Mouse (Mus musculus): Measurements from ENCODE around the gene Gm45521. TPM values are rescaled to one million over a fixed set of nuclear protein-coding genes. Genes with fewer than 3 reads are reported as not detected.
A peak's percentile ranks its signal among the peaks of the same experiment; 100 is the strongest.

The Gm45521 gene
- total RNA-seq, 1 experiment = 1.0 TPM

DNA sequence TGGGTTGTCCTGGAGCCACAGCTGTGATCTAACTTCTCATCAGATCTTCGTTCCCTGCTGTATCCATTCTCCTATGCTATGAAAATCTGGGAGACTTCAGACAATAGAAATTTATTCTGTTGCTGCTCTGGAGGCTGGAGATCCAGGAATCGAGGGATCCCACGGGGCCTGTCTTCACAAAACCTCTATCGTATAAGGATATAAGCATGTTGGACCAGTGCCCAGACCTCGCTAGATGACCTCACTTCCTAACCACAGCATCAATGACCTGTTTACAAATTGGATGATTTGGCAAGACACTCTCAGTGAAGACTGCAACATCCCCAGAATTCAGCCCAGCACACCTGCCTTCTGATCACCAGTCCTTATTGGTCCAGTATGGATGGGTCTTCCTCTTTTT is 4.6 kb downstream of the Gm45521 start:
- Histone ChIP-seq H3K27ac (ENCODE audit: insufficient read depth, low read depth, low read length, poor library complexity, severe bottlenecking) (no peak overlapping the region), H3K4me1 (ENCODE audit: control insufficient read depth in 2 of 2, insufficient read depth in 2 of 2, low read length in 2 of 2, poor library complexity in 1 of 2) (peaks cover 0 to 17% of the 10 kb centered on the region in 2 experiments; a peak in 1 of 4 replicates), H3K4me3 (ENCODE audit: insufficient read depth in 1 of 2, low read depth in 1 of 2, low read length in 2 of 2, poor library complexity in 1 of 2, severe bottlenecking in 1 of 2) (no peak overlapping the region), H3K9ac (ENCODE audit: insufficient read depth, low read depth, low read length, poor library complexity, severe bottlenecking) (no peak overlapping the region), H3K9me3 (ENCODE audit: control insufficient read depth, insufficient read depth, low read depth, low read length) (no peaks in the 10 kb centered on the region), H3K36me3 (ENCODE audit: control insufficient read depth, insufficient read depth, low read length, poor library complexity, severe bottlenecking) (no peaks in the 10 kb centered on the region)
- no peak for DNase-seq (ENCODE audit: low read depth, low spot score)
- in situ Hi-C loops (cut with MboI; ENCODE audit: low sequenced_read_pairs in 2 of 2, unreplicated experiment in 2 of 2) = loop anchor here (10.0 to 25.0 kb wide), 2 partner anchors 376 to 383 kb away; no protein-coding TSS in a partner anchor
- no peak for TF ChIP-seq ZC3H11A (IDR thresholded peaks at IDR 0.05; ENCODE audit: borderline replicate concordance, low read depth, low read length)
- TF ChIP-seq CHD2 (IDR thresholded peaks at IDR 0.05; ENCODE audit: low read depth, low read length) = no peak
- TF ChIP-seq ZNF384 (IDR thresholded peaks at IDR 0.05; ENCODE audit: low read depth, low read length) = no peak
- no peak for TF ChIP-seq MAFK (IDR thresholded peaks at IDR 0.05; ENCODE audit: insufficient read depth, low read depth, low read length)
- TF ChIP-seq HCFC1 (IDR thresholded peaks at IDR 0.05; ENCODE audit: borderline replicate concordance, insufficient read depth, low read length) = no peak

DNA sequence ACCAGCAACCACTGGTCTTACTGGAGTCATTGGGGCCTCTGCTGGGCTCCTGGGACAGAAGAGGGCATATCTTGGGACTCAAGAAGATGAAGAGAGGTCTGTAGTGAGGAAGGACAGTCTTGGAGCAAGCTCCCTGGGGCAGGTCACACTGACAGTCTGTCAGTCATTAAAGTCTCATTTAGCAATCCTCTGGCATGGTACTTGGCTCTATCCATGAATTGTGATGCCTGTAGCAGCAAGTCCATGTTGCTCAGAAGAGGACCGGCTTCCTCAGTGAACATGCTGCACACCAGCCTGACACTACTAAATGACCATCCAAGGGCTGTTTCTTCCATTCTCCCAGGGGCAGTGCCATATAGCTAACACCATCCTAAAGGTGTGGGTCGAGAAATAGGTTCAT is 5.5 kb downstream of the Gm45521 start:
- H3K27ac ChIP-seq (ENCODE audit: insufficient read depth, low read depth, low read length, poor library complexity, severe bottlenecking) = no peak overlapping the region
- DNase-seq (ENCODE audit: low read depth, low spot score) = no peak
- no peak for TF ChIP-seq ZC3H11A (IDR thresholded peaks at IDR 0.05; ENCODE audit: borderline replicate concordance, low read depth, low read length)
- no peak for TF ChIP-seq CHD2 (IDR thresholded peaks at IDR 0.05; ENCODE audit: low read depth, low read length)
- TF ChIP-seq HCFC1 (IDR thresholded peaks at IDR 0.05; ENCODE audit: borderline replicate concordance, insufficient read depth, low read length) = no peak
- no peak for TF ChIP-seq MAFK (IDR thresholded peaks at IDR 0.05; ENCODE audit: insufficient read depth, low read depth, low read length)
- TF ChIP-seq ZNF384 (IDR thresholded peaks at IDR 0.05; ENCODE audit: low read depth, low read length) = no peak
- in situ Hi-C loops (cut with MboI; ENCODE audit: low sequenced_read_pairs in 2 of 2, unreplicated experiment in 2 of 2) = loop anchor here (10.0 to 25.0 kb wide), 2 partner anchors 375 to 382 kb away; no protein-coding TSS in a partner anchor
- H3K9me3 ChIP-seq (ENCODE audit: control insufficient read depth, insufficient read depth, low read depth, low read length) = no peaks in the 10 kb centered on the region
- H3K4me3 ChIP-seq (ENCODE audit: insufficient read depth in 1 of 2, low read depth in 1 of 2, low read length in 2 of 2, poor library complexity in 1 of 2, severe bottlenecking in 1 of 2) = no peak overlapping the region
- no peak overlapping the region for H3K9ac ChIP-seq (ENCODE audit: insufficient read depth, low read depth, low read length, poor library complexity, severe bottlenecking)
- H3K36me3 ChIP-seq (ENCODE audit: control insufficient read depth, insufficient read depth, low read length, poor library complexity, severe bottlenecking) = no peaks in the 10 kb centered on the region
- H3K4me1 ChIP-seq (ENCODE audit: control insufficient read depth in 2 of 2, insufficient read depth in 2 of 2, low read length in 2 of 2, poor library complexity in 1 of 2) = peaks cover 0 to 15% of the 10 kb centered on the region in 2 experiments; a peak in 1 of 4 replicates

DNA sequence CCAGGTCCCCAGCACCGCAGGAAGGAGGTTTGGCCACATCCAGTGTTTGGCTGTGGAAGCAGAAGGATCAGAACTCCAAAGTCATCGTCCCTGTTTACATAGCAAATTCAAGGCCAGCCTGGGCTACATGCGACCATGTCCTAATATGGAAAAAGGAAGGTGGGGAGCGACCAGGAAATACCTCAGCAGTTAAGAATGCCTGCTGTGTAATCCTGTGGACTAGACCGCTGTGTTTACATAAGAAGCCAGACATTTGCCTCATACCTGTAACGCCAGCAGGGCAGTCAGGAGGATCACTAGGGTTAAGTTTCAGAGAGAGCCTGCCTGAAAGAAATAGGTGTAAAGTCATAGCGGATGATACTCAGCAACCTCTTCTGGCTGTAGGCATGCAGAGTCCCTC is 6.1 kb downstream of the Gm45521 start:
- H3K4me3 ChIP-seq (ENCODE audit: insufficient read depth in 1 of 2, low read depth in 1 of 2, low read length in 2 of 2, poor library complexity in 1 of 2, severe bottlenecking in 1 of 2) = no peak overlapping the region
- H3K4me1 ChIP-seq (ENCODE audit: control insufficient read depth in 2 of 2, insufficient read depth in 2 of 2, low read length in 2 of 2, poor library complexity in 1 of 2) = peaks cover 0 to 13% of the 10 kb centered on the region in 2 experiments; a peak in 1 of 4 replicates
- H3K9me3 ChIP-seq (ENCODE audit: control insufficient read depth, insufficient read depth, low read depth, low read length) = no peaks in the 10 kb centered on the region
- DNase-seq (ENCODE audit: low read depth, low spot score) = no peak
- no peak overlapping the region for H3K27ac ChIP-seq (ENCODE audit: insufficient read depth, low read depth, low read length, poor library complexity, severe bottlenecking)
- H3K9ac ChIP-seq (ENCODE audit: insufficient read depth, low read depth, low read length, poor library complexity, severe bottlenecking) = 0 out of 2 replicates have a peak overlapping the region, but pooled peaks have one; percentile 27
- H3K36me3 ChIP-seq (ENCODE audit: control insufficient read depth, insufficient read depth, low read length, poor library complexity, severe bottlenecking) = no peaks in the 10 kb centered on the region
- in situ Hi-C loops (cut with MboI; ENCODE audit: low sequenced_read_pairs in 2 of 2, unreplicated experiment in 2 of 2) = loop anchor here (10.0 to 25.0 kb wide), 2 partner anchors 374 to 382 kb away; no protein-coding TSS in a partner anchor
- TF ChIP-seq MAFK (IDR thresholded peaks at IDR 0.05; ENCODE audit: insufficient read depth, low read depth, low read length) (no peak), ZNF384 (IDR thresholded peaks at IDR 0.05; ENCODE audit: low read depth, low read length) (no peak)

DNA sequence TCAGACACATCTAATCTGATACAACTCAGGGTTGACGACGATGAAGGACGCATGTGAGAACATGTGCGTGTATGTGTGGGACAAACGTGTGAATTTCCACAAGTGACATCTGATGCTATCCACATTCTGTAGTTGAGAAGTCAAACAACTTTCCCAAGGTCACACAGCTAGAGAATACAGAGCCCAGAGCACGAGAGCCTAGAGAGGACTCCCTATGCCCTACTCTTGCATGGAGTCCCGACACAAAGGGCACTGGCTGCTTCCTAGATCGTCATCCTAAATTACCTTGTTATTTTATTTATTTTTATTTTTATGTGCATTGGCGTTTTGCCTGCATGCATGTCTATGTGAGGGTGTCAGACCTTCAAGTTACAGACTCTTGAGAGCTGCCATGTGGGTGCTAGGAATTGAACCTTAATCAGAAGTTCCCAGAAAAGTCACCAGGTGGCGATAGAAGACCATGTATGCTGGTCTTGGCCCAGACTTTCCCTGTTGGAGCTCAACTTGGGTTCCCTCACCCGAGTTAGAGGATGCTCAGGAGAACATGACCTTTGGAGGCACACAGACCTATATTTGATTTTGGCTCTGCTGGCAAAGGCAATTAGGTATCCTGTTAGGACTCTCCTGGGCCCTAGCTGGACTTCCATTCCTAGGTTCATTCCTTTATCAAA is 7.3 kb downstream of the Gm45521 start:
- Histone ChIP-seq H3K4me1 (ENCODE audit: control insufficient read depth in 2 of 2, insufficient read depth in 2 of 2, low read length in 2 of 2, poor library complexity in 1 of 2) (peaks cover 0 to 10% of the 10 kb centered on the region in 2 experiments; a peak in 1 of 4 replicates), H3K36me3 (ENCODE audit: control insufficient read depth, insufficient read depth, low read length, poor library complexity, severe bottlenecking) (no peaks in the 10 kb centered on the region), H3K9ac (ENCODE audit: insufficient read depth, low read depth, low read length, poor library complexity, severe bottlenecking) (no peak overlapping the region), H3K27ac (ENCODE audit: insufficient read depth, low read depth, low read length, poor library complexity, severe bottlenecking) (no peak overlapping the region), H3K9me3 (ENCODE audit: control insufficient read depth, insufficient read depth, low read depth, low read length) (no peaks in the 10 kb centered on the region), H3K4me3 (ENCODE audit: insufficient read depth in 1 of 2, low read depth in 1 of 2, low read length in 2 of 2, poor library complexity in 1 of 2, severe bottlenecking in 1 of 2) (no peak overlapping the region)
- DNase-seq (ENCODE audit: low read depth, low spot score) = peak; percentile 81
- no peak for TF ChIP-seq HCFC1 (IDR thresholded peaks at IDR 0.05; ENCODE audit: borderline replicate concordance, insufficient read depth, low read length)
- TF ChIP-seq ZC3H11A (IDR thresholded peaks at IDR 0.05; ENCODE audit: borderline replicate concordance, low read depth, low read length) = peak; percentile 86
- in situ Hi-C loops (cut with MboI; ENCODE audit: low sequenced_read_pairs in 2 of 2, unreplicated experiment in 2 of 2) = loop anchor here (10.0 to 25.0 kb wide), 2 partner anchors 373 to 380 kb away; no protein-coding TSS in a partner anchor

Data from ES-E14 (cell line).